Mouse (Mus musculus) lung, adult 2 months (tissue): ENCODE data around the gene Kbtbd12.

ENCODE experiments used
- CTCF ChIP-seq: fragments of 200-500 bp; IDR thresholded peaks from 2 replicates; pipeline ENCODE4 v1.5.1; 2011; ENCODE audit warnings: mild to moderate bottlenecking, low read length, control low read depth; ENCODE audit not compliant: insufficient read depth
- POLR2A ChIP-seq: fragments of 200-500 bp; IDR thresholded peaks from 2 replicates; pipeline ENCODE4 v1.6.1; 2011; ENCODE audit warnings: low read depth, mild to moderate bottlenecking, control low read depth, low read length, borderline replicate concordance; ENCODE audit errors: extremely low read depth

GRCm38 (mm10) chr6:88605235-88605634, 32.5 kb downstream of the Kbtbd12 start:
- TF ChIP-seq CTCF, result no peak
- no peak for TF ChIP-seq POLR2A
